Mouse (Mus musculus): ENCODE measurements around the gene Srp14.

Gene Srp14

GRCm38 (mm10) chr2:118491281-118491731 lies 11.8 kb upstream of the Srp14 start:
- in situ Hi-C loops (cut with MboI; ENCODE audit: unreplicated experiment in 2 of 2): loop anchor here in 1 of 2 experiments (25.0 kb wide), 1 partner anchor 396 kb away; no protein-coding TSS in a partner anchor

- in situ Hi-C loops (cut with MboI; ENCODE audit: unreplicated experiment in 2 of 2): loop anchor here in 1 of 2 experiments (25.0 kb wide), 1 partner anchor 397 kb away; no protein-coding TSS in a partner anchor
Measured at GRCm38 (mm10) chr2:118490241-118491091, 11.0 kb upstream of the Srp14 start.

- in situ Hi-C loops (cut with MboI; ENCODE audit: unreplicated experiment in 2 of 2): loop anchor here (5.0 to 25.0 kb wide), 9 partner anchors 44 to 399 kb away; partner anchors contain the start of genes Inafm2 (in 1 of the 2) and Plcb2 (in 1 of the 2)
Measured at GRCm38 (mm10) chr2:118487806-118488205, 8.3 kb upstream of the Srp14 start.

GRCm38 (mm10) chr2:118486933-118487332 lies 7.4 kb upstream of the Srp14 start:
- in situ Hi-C loops (cut with MboI; ENCODE audit: unreplicated experiment in 2 of 2): loop anchor here (5.0 to 25.0 kb wide), 9 partner anchors 45 to 400 kb away; partner anchors contain the start of genes Inafm2 (in 1 of the 2) and Plcb2 (in 1 of the 2)

GRCm38 (mm10) chr2:118485415-118485814 lies 5.9 kb upstream of the Srp14 start:
- in situ Hi-C loops (cut with MboI; ENCODE audit: unreplicated experiment in 2 of 2): loop anchor here (5.0 to 25.0 kb wide), 9 partner anchors 47 to 402 kb away; partner anchors contain the start of genes Inafm2 (in 1 of the 2) and Plcb2 (in 1 of the 2)

GRCm38 (mm10) chr2:118484386-118484898 lies 4.9 kb upstream of the Srp14 start:
- in situ Hi-C loops (cut with MboI; ENCODE audit: unreplicated experiment in 2 of 2): loop anchor here (5.0 to 25.0 kb wide), 5 partner anchors 210 to 403 kb away; partner anchors contain the start of gene Plcb2 (in 1 of the 2)

- in situ Hi-C loops (cut with MboI; ENCODE audit: unreplicated experiment in 2 of 2): loop anchor here (5.0 to 25.0 kb wide), 5 partner anchors 212 to 404 kb away; partner anchors contain the start of gene Plcb2 (in 1 of the 2)
Measured at GRCm38 (mm10) chr2:118483032-118483431, 3.5 kb upstream of the Srp14 start.

- in situ Hi-C loops (cut with MboI; ENCODE audit: unreplicated experiment in 2 of 2): loop anchor here (5.0 to 25.0 kb wide), 5 partner anchors 214 to 406 kb away; partner anchors contain the start of gene Plcb2 (in 1 of the 2)
Measured at GRCm38 (mm10) chr2:118480886-118481285, 1.4 kb upstream of the Srp14 start.

- in situ Hi-C loops (cut with MboI; ENCODE audit: unreplicated experiment in 2 of 2): loop anchor here in 1 of 2 experiments (25.0 kb wide), 1 partner anchor 408 kb away; no protein-coding TSS in a partner anchor
Measured at GRCm38 (mm10) chr2:118478833-118479549, 520 bp downstream of the Srp14 start.

GRCm38 (mm10) chr2:118468354-118468753 lies 11.2 kb downstream of the Srp14 start:
- in situ Hi-C loops (cut with MboI; ENCODE audit: unreplicated experiment in 2 of 2): no loop called here

- in situ Hi-C loops (cut with MboI; ENCODE audit: unreplicated experiment in 2 of 2): no loop called here
Measured at GRCm38 (mm10) chr2:118466601-118467000, 12.9 kb downstream of the Srp14 start.

GRCm38 (mm10) chr2:118465894-118466293 lies 13.6 kb downstream of the Srp14 start:
- in situ Hi-C loops (cut with MboI; ENCODE audit: unreplicated experiment in 2 of 2): no loop called here

GRCm38 (mm10) chr2:118464450-118464849 lies 15.1 kb downstream of the Srp14 start:
- in situ Hi-C loops (cut with MboI; ENCODE audit: unreplicated experiment in 2 of 2): no loop called here

GRCm38 (mm10) chr2:118463480-118463879 lies 16.0 kb downstream of the Srp14 start:
- in situ Hi-C loops (cut with MboI; ENCODE audit: unreplicated experiment in 2 of 2): no loop called here

- in situ Hi-C loops (cut with MboI; ENCODE audit: unreplicated experiment in 2 of 2): no loop called here
Measured at GRCm38 (mm10) chr2:118461480-118462165, 17.9 kb downstream of the Srp14 start.

- in situ Hi-C loops (cut with MboI; ENCODE audit: unreplicated experiment in 2 of 2): no loop called here
Measured at GRCm38 (mm10) chr2:118457463-118458261, 21.8 kb downstream of the Srp14 start.

GRCm38 (mm10) chr2:118457029-118457428 lies 22.5 kb downstream of the Srp14 start:
- in situ Hi-C loops (cut with MboI; ENCODE audit: unreplicated experiment in 2 of 2): no loop called here

- in situ Hi-C loops (cut with MboI; ENCODE audit: unreplicated experiment in 2 of 2): no loop called here
Measured at GRCm38 (mm10) chr2:118451056-118451455, 28.5 kb downstream of the Srp14 start.

- in situ Hi-C loops (cut with MboI; ENCODE audit: unreplicated experiment in 2 of 2): no loop called here
Measured at GRCm38 (mm10) chr2:118448181-118448580, 31.3 kb downstream of the Srp14 start.

Measured in v-Abl transformed pro-B cells (cell line).